Mouse (Mus musculus) urinary bladder, postnatal 0 days (tissue): Measurements from ENCODE around the gene Ift57. TPM values are rescaled to one million over a fixed set of nuclear protein-coding genes. Genes with fewer than 3 reads are reported as not detected.

Experiments used
- polyA plus RNA-seq: library from polyadenylated mRNA; unstranded; fragments of >200 nt; fragmentation: Nextera tagmentation; extraction: Ambion mirVana; gene quantifications from 2 replicates; pipeline ENCODE4 v1.2.1, GENCODE M21; 2015

Gene Ift57
- polyA plus RNA-seq, result 18.1 and 21.2 TPM in 2 replicates

GRCm38 (mm10) chr16:49698620-49699525, at the start of gene Ift57:
Gene Ift57, plus strand, starts transcription at chr16:49699233.

GRCm38 (mm10) chr16:49799597-49800561, 100.8 kb downstream of the Ift57 start, which contains the start of gene Cd47:
Gene Cd47, plus strand, starts transcription at chr16:49800533.

Other genes starting within 250 kb of the Ift57 start
- gene Cd47, start 101.3 kb downstream of the Ift57 start, polyA plus RNA-seq, result 79.0 and 96.8 TPM in 2 replicates